Mouse (Mus musculus) cortical plate, adult 2 months (tissue): ENCODE data around the gene Insc. TPM values are rescaled to one million over a fixed set of nuclear protein-coding genes. Genes with fewer than 3 reads are reported as not detected.

Source experiments
- H3K27ac ChIP-seq: fragments of 200-500 bp; 2 replicates; pipeline ENCODE4 v1.5.1; 2012; ENCODE audit warnings: low read length, control low read depth, inconsistent platforms; ENCODE audit not compliant: insufficient read depth
- H3K4me1 ChIP-seq: fragments of 200-500 bp; 2 replicates; pipeline ENCODE4 v1.6.1; 2011; ENCODE audit warnings: low read length; ENCODE audit not compliant: control insufficient read depth, insufficient read depth
- H3K4me3 ChIP-seq: fragments of 200-500 bp; 2 replicates; pipeline ENCODE4 v1.5.1; 2011; ENCODE audit warnings: mild to moderate bottlenecking, low read length, control low read depth; ENCODE audit not compliant: insufficient read depth
- CTCF ChIP-seq: fragments of 200-500 bp; IDR thresholded peaks from 2 replicates; pipeline ENCODE4 v1.5.1; 2011; ENCODE audit warnings: mild to moderate bottlenecking, control low read depth, low read length; ENCODE audit not compliant: insufficient read depth; ENCODE audit errors: extremely low read depth
- POLR2A ChIP-seq: fragments of 200-500 bp; IDR thresholded peaks from 2 replicates; pipeline ENCODE4 v1.6.1; 2011; ENCODE audit warnings: mild to moderate bottlenecking, low read length, control low read depth; ENCODE audit not compliant: insufficient read depth; ENCODE audit errors: extremely low read depth
- polyA plus RNA-seq: library from polyadenylated mRNA; depleted of rRNA; stranded (reverse); fragments of >200 nt; gene quantifications from 2 replicates; pipeline ENCODE4 v1.2.3, GENCODE M21; 2012; rRNA removed

Gene Insc
- polyA plus RNA-seq, 1 experiment, result 9.1 TPM

DNA sequence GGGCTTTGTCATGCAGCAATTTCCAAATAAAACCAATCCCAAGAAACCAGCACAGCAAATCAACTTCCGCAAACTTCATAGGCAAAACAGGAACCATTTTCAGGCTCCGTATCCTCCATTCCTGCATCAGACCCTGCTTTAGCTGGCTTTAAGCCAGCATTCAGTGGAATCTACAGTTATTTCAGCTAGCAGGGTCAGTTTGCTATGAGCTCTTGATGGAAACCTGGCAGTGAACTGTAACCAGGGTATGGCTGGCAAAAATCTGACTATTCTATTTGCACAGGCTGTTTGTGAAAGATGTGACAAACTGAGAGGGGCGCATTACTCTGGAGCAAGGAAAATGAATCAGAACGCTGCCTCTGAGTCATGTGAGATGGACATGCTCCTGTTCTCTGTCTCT is 146.7 kb downstream of the Insc start:
- H3K27ac ChIP-seq, result no peak overlapping the region
- H3K4me1 ChIP-seq, result no peaks in the 10 kb centered on the region
- H3K4me3 ChIP-seq, result no peak overlapping the region
- TF ChIP-seq CTCF (no peak), POLR2A (no peak)

DNA sequence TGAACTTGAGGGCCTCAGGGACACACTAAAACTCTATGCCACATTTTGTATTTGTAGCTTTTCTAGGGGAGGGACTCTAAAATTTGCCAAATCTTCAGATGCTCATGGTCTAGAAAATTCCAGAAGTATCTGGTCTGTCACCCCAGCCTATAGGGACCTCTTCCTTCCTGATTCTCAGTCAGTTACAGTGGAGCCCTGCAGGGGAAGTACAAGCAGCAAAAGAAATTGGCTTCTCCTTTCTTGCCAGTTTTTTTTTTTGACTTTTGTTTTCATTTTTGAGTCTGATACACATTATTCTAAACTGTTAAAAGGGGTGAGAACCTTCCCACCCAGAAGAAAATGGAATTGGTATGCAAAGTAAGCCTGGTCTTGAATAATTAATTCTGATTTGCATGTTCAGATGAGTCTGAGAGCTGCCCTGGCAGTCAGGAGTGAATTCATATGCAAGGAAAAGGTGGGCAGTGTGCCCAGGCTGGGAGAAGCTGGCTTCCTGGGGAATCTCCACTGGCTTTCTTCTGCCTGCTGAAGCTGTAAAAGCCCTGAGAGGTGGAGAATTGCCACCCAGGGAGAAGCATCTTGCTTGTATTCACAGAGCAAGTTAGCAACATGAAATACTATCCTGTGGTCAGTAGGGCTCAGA is 149.2 kb downstream of the Insc start:
- no peak overlapping the region for H3K27ac ChIP-seq
- no peak overlapping the region for H3K4me3 ChIP-seq
- no peaks in the 10 kb centered on the region for H3K4me1 ChIP-seq
- no peak for TF ChIP-seq POLR2A
- no peak for TF ChIP-seq CTCF

DNA sequence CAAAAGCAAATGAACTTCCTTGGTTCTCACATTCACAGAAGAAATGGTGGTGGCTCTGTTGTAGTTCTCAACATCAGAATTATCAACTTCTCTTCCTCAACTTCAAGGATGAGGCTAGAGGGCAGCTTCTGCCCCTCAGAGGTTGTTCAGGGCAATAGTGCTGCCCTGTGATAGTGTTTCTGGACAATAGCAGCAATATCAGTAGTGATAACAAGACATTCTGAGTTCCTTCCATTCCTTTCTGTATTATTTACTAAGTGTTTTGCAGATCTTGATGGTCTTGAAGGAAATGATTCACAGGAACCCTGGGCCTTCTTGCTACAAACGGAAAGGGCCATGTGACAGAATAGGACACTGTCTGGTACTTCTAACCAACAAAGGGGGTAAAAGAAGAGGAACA is 150.4 kb downstream of the Insc start:
- Histone ChIP-seq H3K4me1 (no peaks in the 10 kb centered on the region), H3K4me3 (no peak overlapping the region), H3K27ac (no peak overlapping the region)
- TF ChIP-seq POLR2A (no peak), CTCF (no peak)

DNA sequence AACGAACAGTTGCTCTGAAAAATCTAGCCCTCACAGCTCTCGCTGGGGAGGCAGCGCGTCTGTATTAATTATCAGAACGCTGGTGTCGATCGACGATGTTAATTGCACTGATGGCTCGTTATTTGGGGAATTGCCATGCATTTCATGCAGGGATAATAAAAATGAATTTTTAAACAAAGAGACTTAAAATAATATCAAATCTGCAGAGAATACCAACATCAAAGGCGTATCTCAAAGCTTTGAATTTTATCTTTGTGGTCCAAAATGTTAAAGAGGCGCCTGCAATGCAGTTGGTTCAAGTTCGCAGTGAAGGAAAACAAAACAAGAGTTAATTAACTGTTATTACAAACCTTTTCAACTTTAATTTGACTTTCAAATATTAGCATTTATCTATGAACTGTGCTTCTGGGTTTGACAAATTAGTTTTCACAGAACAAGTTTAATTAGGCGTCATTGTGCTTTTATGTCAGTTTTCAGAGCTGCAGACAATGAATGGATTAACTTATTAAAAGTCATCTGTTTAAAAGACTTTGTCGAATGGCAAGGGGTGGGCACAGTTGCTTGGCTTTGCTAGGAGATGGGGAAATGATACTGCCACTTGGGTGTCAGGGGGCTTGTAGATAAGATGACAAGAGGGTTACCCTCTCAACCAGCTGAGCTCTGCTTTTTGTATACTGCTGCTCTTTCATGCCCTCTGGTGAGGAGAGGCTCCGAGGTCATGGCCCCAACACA is 153.6 kb downstream of the Insc start:
- Histone ChIP-seq H3K27ac (no peak overlapping the region), H3K4me3 (no peak overlapping the region), H3K4me1 (no peaks in the 10 kb centered on the region)
- no peak for TF ChIP-seq POLR2A

Other genes with a start within 250 kb of the Insc start
- 0.54 and 0.64 TPM in 2 replicates for gene Cyp2r1, start 180.7 kb upstream of the Insc start, polyA plus RNA-seq
- gene Calca, start 107.3 kb upstream of the Insc start, polyA plus RNA-seq, result 2.0 and 3.3 TPM in 2 replicates
- 0.32 and 0.73 TPM in 2 replicates for gene Calcb, start 25.1 kb upstream of the Insc start, polyA plus RNA-seq